Mouse (Mus musculus) spleen, postnatal 36 days (tissue): ENCODE data around the gene Pkp1.

Experiments
- DNase-seq, 2 experiments: peaks; one replicate each; pipeline ENCODE4 v3.0.0; 2022; ENCODE audit warnings: low spot score in 2 of 2, mixed read lengths in 1 of 2

Gene Pkp1

DNA sequence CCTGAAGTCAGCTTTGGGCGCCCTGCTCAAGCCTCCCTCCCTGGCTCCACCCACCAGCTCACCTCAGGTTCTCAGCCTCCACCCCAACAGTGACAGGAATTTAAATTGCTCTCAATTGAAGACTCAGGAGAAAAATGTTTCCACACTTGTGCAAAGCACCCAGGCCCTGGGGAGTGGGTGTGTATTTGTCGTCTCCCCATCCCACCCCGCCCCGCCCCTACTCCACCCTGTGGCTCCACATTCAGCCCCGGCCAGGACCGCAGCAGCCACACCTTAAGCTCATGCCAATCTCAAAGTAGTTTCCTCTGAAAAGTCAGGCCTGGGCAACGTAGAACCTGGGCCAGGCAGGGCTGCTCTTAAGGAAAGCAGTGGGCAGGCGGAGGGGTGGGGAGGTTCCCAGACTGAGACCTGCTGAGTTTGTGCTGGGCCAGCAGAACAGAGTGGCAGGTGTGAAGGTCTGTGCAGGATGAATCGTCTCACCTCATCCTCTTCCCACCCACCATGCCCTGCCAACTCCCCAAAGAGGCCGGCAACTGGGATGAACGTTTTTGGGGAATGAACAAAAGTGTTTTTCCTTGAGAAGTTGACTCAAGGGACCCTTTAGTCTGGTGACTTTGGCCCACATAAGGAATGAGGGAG lies 61.8 kb downstream of the Pkp1 start:
- DNase-seq = no peak

DNA sequence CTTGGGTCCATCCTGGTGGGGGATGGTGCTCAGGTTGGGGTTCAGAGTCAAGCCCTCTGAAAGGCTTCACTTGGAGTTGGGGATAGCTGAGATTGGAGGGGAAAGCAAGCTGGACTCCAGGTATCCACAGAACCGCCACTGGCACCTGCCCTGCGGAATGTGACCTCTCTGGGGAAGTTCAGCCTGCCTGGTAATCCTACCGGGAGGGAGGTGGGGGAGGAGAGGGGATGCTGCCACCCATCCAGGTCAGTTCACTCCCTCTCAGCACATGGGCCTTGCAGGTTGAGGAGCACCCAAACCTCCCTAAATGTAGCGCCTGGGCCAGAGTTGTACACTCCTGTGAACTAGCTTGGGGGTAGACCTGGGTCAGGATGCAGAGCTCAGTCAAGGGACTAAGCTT lies 62.9 kb downstream of the Pkp1 start:
- no peak for DNase-seq

DNA sequence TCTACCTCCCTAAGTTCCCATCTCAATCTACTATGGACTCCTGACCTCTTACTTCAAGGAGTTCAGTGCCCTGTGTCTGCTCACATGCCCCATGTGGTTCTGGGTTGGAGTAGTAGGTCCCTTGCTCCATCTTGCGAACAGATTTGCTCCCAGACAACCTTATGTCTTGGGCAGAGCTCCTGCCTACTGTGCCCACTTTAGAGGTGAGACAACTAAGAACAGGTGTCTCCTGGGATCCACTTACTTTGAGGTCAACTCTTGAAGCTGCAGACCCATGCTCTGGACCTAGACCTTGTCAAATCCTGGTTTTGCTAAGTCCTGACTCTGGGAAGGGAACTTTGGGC lies 63.7 kb downstream of the Pkp1 start:
- no peak for DNase-seq

DNA sequence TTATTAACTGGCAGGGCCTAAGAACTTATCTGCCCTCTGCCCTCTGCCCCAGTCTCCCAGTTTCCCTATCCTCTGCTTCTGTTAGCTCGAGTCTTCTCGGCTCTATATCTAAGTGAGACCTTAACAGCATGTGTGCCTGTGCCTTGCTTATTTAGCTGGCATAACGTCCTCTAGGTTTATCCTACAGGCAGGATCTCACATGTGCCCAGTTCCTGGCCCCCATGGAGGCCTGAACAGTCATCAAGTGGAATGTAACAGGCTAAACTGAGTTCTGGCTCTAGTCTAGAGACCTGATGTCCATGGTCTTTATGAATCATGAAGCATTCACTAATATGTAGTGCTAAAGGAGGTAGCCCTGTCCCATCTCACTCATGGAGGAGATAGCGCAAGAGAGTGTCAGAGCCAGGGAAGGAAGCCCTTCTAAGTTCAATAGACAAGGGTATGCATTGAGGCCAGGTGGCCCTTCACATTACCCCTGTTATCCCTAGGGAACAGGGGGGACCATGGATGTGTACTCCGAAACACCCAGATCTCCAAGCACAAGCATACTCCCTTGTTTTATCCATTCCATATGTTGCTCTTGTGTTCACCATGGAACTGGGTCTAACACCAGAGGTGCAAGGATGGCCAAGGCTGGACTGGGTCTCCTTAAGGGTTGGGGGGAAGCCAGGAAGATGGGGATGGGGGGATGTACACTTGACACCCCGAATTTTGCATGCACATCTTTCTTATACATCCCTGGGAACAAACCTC lies 64.2 kb downstream of the Pkp1 start:
- DNase-seq = no peak

DNA sequence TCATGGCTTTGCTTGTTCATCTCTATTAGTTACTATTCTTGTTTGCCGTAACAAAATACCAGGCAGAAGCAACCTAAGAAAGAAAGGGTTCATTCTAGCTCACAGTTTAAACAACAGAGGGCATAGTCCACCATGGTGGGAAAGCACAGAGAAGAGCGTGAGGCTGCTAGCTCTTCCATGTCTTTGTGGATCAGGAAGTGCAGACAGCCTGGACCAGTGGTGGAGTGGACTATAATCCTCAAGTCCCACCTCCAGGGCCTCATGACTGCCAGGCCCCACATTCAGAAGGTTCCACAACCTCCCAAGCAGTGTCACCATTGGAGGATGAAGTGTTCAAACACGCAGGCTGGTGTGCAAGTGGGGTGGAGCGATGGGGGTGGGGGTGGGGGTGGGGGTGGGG lies 65.8 kb downstream of the Pkp1 start:
- no peak for DNase-seq

DNA sequence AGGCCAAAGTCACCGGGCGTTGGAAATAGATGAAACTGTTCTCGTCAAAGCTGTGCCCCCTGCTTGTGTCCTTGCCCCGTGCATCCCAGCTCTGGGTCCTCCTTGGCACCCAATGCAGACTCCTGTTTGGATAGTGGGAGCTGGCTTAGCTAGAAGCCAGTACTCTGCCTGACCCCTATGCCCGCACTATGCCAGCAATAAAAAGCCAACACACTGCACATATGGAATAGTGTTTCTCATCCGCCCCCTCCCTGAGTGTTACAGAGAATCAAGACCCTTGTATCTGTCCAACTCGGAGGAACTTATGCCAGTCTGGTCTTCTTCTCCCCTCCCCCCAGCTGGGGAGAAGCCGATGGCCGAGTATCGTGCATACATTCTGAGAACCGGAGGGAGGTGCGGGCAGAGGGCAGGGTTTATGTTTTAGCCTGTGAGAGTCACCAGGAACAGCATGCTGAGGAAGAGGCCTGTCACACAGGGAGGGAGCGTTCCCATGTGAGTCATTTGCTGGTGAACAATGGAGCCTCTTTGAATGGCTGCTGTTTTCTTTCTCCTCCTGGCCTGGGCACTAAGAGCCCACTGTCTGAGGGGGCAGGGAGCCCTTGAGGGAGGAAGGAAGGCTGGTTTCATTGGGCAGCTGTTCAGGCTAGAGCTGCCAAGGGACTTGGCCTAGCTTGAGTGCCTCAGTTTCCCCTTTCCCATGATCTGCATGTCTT lies 66.8 kb downstream of the Pkp1 start:
- DNase-seq = no peak

DNA sequence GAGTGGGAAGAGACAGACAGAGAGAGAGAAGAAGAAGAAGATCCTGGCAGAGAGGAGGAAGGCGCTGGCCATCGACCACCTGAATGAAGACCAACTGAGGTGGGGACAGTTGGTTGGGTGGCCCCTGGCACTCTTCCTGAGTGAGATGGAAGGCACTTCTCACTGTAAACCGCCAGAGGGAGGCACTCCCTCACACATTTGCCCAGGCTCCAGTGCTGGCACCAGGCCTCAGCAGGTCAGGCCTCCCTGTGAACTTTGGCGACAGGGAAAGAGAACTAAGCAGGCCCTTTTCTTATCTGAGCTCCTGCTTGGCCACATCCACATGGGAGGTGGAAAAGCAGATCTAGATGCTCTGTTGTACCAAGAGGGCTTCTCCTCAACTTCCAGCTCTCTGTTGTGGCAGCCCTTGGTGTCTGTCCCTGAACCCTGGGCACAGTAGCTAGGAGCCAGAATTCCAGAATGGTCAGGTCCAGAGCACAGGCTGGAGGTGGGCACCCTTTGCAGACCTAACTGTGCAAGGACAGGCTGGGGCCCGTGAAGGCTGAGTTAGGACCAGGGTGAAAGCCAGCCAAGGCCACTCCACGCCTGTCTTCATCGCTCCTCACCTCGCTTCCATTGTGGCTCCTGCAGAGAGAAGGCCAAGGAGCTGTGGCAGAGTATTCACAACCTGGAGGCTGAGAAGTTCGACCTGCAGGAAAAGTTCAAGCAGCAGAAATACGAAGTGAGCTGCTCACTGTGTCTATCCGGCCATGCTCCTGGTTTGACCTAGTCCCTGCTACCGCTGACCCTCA lies 68.1 kb downstream of the Pkp1 start:
- no peak for DNase-seq

DNA sequence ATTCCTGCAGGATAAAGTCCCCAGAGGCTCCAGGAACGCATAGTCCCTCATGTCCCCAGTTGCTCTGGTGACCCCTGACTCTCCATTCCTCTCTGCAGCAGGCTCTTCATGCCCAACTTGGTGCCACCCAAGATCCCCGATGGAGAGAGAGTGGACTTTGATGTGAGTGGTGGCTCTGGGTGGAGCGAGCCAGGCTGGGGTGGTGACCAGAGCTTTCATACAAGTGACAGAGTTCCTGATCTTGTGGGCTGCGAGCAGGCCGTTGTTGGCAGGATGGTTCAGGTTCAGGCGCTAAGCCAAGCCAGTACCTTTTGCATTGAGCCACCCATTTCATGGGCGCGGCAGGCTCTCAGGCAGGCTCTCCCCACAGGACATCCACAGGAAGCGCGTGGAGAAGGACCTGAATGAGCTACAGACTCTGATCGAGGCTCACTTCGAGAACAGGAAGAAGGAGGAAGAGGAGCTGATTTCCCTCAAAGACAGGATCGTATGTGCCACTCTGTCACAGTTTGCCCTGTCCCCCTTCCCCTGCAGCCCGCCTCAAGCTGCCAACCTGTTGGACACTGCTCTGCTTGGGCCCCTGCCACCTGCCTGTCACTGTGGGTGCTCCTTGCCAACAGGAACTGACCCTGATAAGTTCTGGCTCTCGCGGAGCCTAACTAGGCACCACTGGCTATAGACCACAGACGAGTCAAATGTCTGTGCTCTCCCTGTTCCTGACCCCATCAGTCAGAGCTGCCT lies 71.2 kb downstream of the Pkp1 start:
- DNase-seq = no peak

DNA sequence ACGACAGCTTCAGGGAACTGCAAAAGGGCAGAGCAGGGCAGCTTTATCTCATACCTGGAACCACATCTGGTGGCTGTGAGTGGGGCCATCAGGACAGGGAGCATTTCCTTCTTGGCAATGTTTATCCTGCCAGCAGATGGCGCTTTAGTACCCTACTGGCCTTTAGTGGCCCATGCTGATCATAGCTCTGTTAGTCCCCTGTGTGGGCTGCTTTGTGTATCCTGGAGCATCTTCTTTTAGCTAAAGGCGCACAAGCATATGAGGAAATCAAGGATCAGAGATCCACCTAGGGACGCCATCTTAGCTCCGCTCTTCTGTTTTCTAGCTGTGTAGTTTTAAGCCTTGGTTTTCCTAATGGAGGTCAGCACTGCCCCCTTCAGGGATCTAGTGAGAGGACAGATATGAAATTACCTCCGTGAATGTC lies 71.9 kb downstream of the Pkp1 start:
- peak in 1 of 2 experiments; percentile 16 for DNase-seq

DNA sequence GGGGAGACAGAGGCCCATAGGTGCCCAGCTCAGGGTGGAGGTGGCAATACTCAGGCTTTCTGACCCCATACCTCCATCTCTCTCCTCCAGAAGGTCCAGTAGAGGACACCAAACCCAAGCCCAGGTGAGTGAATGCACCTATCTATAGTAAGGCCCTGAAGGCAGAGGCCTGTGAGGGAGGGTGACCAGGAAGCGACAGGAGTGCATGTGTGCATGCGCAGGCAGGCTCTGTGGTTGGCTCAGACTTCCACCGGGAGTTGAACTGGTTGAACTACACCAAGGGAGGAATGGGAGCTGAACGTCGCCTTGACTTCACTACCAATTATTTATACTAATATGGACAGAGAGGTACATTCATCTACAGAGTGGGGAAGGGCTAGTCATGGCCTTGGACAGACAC lies 72.4 kb downstream of the Pkp1 start:
- no peak for DNase-seq

DNA sequence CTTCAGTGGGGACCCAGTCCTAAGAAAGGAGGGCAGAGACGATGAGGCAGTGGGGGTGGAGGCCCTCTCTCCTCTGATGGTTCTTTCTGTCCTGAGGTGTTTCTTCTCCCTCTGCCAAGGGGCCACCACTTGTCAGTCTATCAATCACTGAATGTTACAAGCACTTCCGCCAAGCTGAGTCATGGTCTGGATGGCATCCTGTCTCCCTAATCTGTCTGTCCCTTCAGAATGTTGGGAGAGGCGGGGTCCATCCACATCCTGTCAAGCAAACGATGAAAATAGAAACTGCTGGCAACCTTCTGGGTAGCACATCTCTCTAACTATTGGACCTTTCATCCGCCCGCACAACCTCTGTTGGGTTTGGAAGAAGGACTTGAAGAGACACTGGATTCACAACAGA lies 74.5 kb downstream of the Pkp1 start:
- DNase-seq = no peak

DNA sequence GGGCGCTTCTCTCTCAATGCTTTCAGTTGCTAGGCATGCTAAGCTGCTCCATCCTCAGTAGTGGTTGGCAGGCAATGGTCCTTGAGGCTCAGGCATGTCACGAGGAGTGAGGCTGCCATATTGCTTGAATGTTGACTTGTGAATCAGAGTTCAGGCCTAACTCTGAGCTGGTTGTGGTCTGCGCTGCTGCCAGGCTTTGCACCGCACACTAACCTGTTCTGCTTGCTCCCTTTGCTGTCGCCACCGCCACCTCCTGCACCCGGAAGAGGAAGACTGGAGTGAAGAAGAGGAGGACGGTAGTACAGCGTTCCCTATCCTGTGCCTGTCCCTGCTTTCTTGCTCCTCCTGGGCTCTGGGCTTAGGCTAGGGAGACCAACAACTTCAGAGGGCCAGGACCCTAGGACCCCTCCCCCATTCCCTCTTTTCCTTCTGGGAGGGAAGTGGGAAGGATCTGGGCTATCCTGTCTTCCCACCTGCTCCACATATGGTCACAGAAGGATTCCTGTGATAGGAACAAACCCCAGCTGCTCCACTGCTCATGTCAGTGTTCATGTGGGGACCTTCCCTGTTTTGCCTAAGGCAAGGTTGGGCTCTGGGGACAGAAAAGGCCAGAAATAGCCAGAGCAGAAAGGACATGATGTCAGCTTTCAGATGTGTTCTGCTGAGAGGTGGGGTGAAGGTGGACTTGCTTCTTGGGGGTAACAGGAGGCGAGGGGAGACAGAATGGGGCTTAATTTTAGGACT lies 75.3 kb downstream of the Pkp1 start:
- DNase-seq = no peak

DNA sequence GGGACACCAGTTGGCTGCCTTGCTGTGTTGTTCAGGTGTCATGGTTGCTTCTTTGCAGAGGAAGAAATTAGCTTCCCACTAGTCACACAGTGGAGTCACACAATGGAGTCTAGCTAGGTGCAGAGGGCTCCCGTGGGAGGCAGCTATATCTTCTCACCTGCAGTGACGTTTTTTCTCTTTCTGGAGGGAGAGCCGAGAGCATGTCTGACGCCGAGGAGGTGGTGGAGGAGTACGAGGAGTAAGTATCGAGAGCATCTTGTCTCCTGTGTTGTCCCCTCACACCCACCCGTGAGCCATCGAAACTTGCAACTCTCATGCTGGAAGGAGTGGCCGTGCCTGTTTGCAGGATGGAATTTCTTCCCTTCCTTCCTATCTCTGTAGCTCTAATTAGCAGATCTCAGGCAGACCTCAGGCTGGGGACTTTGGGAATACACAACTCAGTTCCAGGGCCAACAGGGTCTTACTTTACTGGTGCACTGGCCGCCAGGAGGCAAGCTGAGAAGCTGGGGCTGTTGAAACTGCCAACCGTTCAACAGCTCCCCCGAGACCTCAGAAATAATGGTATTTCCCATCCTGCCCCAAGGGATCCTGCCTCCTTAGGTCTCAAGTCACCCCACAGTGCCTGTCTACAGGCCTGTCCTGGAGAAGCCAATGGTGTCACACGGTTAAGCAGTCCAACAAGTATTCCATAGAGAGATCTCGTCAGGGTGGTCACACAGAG lies 78.2 kb downstream of the Pkp1 start:
- no peak for DNase-seq

DNA sequence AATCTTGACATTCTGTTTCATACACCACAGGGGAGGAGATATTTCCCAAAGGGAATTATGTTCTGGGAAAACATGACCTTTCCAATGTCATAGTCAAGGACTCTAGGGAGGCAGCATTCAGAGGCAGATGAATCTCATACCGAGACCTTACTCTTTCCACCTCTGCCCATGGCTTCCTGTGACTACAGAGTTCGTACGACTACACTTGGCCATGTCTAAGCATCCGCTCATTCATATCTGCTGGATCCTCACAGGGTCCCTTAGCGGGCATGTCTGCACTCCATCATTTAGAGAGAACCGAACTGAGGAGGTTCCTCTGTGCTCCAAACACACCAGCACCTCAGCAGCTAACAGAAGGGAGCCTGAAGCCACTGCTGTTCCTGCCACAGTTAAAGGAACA lies 79.9 kb downstream of the Pkp1 start:
- no peak for DNase-seq

DNA sequence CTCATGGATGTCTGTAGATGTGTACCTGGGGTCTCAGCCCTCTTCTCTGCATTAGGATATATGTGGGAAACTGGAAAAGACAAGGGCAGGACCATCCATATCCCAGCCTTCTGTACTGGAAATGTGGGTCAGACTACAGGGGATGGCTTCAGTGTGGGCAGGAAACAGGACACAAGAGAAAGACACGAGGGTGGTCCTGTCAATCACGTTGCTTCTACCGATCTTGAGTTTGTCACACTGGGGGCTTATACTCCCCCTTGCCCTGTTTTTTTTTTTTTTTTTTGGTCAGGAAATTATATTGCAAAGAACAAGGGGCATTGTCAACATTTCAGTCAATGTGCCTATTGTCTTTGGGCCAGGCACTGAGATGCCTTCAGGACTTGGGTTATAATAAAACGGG lies 80.4 kb downstream of the Pkp1 start:
- DNase-seq = no peak

DNA sequence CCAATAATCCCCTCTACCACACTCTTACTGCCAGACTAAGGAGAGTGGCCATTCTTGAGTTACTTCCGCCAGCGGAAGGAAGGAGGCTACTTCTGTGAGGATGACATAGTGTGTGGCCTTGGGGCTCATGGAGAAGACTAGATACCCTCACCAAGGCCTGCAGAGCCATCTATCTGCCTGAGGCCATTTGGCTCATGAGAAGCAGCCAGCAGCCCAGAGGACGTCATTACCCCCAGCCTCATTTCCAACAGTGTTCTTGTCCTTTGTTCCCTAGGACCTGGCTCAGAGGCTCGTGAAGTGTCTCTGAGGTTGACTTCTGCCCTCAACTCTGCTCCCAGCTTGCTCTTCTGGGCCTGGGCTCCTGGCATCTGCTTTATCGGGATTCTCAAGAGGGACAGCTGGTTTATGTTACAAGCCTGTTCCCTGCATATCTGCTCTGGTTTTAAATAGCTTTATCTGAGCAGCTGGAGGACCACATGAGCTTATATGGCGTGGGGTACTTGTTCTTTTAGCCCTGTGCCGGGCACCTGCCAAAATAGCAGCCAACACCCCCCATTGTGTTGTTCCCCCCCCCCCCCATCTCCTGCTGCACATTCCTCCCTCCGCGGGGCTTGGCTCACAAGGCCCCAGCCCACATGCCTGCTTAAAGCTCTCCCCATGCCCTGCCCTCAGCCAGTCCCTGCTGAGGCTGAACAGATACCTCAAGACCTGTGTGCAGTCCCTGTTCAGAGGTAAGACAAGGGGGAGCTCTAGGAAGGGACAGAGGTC lies 83.1 kb downstream of the Pkp1 start, which contains the start of gene Tnnt2:
Tnnt2 (plus strand) TSS at position 639 of the 768 bp plus-strand sequence.
- DNase-seq = no peak

DNA sequence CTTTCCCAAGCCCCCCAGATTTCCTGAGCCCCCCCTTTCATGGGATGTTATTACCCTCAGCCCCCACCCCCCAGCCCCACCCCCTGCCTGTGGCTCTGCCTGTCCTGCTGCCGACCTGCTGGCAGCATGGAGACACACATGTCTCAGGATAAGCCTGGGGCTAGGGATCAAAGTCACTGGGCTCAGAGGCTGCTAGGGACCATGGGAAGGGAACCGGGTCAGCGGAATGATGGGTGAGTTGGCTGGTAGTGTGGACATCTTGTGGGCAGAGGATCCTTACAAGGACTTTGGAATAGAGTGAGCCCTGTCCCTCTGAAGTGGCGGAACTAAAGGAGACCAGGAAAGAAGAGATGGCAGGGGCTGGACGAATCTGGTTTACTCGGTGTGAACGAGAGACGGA lies 84.0 kb downstream of the Pkp1 start:
- DNase-seq = no peak

DNA sequence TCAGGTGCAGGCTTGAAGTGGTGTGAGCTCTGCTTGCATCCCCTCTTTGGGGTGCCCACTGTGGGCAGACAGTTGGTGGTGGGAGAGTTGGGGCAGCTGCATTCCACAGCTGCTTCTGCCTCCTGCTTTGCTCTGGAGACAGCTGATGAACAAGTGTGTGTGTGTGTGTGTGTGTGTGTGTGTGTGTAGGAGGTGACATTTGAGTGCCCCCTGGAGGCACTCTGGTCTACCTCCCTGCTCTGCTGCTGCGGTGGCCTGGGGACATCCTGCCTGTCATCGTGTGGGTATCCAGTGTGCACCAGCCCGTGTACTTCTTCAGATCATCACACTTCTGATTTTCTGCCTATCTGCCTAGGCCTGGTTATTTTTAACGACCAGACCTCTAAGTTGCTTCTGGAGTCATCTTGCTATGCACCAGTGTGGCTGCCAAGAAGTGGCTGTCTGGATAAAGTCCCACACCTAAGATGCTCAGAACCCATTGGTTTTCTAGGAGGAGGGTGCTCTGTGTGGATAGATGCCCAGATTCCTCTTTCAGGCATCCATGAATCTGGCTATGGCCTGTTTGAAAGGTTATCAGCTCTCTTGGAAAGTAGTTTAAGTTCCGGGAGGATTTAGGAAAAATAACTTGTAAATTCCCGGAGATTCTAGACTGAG lies 84.7 kb downstream of the Pkp1 start:
- no peak for DNase-seq

DNA sequence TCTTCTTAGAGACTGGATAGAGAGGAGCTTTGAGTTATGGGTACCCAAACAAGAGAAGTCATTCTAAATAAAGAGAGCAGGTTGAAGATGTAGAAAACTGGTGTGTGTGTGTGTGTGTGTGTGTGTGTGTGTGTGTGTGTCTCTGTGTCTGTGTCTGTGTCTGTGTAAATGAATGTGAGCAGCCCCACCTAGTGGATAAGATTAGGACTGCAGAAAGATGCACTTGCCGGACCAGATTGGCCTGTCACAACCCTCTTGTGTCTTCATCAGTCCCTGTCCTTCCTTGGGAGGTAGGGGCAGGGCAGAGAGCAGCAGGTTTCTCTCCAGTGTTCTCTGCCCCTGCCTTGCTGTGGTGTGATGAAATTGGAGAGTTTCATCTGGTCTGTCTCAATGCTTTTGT lies 90.1 kb downstream of the Pkp1 start:
- no peak for DNase-seq
